Mouse (Mus musculus): ENCODE data around the gene Fam71e1.

GRCm38 (mm10) chr7:44498922-44499321 is 2.5 kb downstream of the Fam71e1 start:
- TF ChIP-seq POLR2A (IDR thresholded peaks at IDR 0.05; ENCODE audit: low read depth, low read length) (no peak), CTCF (IDR thresholded peaks at IDR 0.05; ENCODE audit: extremely low read depth, insufficient read depth, insufficient read length, insufficient replicate concordance) (no peak)

Data from spleen, adult 2 months (tissue).